Mouse (Mus musculus) heart, postnatal 4 days (tissue): ENCODE data around the gene Sik3. TPM values are rescaled to one million over a fixed set of nuclear protein-coding genes. Genes with fewer than 3 reads are reported as not detected.
A peak's percentile ranks its signal among the peaks of the same experiment; 100 is the strongest.

ENCODE experiments used
- DNase-seq: peaks from one replicate; pipeline ENCODE4 v3.0.0; 2021
- total RNA-seq, 2 experiments: library from RNA; stranded (reverse); gene quantifications; 2 replicates each; pipeline ENCODE4 v1.2.3; 2021

The Sik3 gene
- total RNA-seq, 2 experiments from 2014 or later: 64.6 to 66.9 TPM

DNA sequence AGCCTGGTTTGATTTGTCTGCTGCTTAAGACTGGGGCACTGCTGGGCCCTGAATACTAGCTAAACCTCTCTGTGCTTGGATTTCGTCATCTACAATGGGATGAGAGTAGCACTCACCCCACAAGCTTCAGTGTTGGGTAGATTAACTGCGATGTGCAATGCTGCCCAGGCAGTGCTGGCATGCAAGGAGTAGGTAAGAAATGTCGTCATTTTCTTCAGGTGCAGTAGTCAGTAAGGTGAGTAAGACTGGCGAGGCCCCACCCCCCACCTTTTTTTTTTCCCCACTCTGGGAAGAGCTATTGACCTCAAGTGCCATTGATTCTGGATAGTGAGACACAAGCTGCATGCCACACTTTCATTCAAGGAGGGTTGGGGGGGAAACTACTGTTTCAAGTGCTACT is 3.8 kb downstream of the Sik3 start:
- no peak for DNase-seq

DNA sequence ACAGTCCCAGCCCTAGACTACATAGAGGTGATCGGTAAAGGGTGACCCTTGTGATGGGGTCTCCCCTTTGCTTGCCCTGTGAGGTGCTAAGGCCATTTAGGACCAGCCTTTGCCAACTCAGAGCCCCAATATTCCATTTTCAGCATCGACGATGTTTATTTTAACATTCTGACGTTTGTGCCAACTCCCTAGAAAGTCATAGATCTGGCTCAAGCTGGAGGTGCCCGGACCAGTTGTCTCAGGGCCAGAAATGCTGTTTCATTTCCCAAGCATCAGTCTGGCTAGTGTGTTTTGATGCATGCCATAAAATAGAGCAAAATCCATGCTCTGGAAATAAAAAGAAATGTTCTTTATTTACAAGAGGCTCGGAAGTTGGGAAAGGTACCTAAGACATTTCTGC is 5.7 kb downstream of the Sik3 start:
- DNase-seq: no peak

DNA sequence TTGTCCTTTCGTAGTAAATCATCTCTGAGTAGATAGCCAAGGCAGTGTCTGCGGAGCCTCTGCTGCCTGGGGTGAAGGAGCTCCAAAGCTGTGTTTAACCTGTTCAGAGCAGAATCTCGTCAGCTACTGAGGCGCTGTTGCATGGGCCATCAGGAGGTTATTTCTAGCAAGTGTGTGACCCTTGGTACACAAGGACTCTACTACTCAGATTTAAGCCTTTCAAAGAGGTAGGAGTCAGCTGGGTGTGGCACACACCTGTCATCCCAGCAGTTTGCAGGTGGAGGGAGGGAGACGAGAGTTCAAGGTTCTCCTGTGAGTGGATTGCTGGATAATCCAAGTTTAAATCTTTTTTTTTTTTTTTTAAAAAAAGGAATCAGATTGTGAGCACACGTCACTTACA is 7.4 kb downstream of the Sik3 start:
- DNase-seq: no peak

DNA sequence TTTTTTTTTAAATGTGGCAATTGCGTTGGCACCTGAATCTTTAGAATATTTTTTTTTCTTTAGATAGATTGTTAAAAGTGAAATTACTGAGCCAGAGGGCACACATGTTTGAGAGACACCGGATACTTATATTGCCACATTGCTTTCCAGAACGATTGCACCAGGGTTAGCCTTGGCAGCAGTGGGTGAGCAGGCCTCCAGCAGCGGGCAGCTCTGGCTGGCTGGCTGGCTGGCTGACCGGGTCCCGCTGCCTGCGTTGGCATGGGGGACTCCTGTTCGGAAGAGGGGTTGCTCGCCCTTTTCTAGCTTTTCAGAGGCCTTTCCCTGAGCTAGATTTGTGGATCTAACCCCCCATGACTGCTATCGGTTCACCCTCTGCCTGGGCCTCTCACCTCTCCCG is 11.0 kb downstream of the Sik3 start:
- no peak for DNase-seq

DNA sequence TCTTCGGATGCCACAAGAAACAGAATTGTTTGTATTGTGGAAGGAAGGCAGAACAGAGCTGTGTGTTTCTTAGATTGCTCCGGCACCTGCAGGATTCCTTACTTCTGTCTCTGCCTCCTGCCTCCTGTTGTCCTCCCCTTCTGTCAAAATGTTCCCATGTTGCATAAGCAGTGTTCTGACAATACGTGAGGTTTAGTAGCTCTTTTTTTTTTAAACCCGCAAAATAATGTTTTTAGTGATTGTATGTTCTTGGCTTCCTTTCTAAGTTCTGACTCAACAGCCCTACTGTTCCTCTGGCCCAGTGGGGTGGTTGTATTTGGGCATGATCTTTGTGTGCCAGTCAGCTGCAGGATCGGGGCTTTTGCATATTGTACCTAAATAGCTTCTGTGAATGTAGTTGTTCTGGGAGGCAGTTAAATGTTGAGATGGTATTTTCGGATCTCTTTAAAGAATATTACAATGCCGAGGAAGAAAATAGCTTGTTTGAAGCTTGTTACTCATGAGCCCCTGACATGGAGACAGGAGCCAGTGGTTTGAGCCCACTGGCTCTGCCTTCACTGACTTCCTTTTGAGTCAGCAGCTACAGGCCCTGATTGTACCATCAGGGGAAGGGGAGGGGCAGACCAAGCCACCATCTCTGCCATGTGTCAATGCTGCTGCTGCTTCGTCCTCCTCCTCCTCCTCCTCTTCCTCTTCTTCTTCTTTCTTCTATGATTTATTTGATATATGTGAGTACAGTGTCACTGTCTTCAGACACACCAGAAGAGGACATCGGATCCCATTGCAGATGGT is 13.6 kb downstream of the Sik3 start:
- DNase-seq: no peak

DNA sequence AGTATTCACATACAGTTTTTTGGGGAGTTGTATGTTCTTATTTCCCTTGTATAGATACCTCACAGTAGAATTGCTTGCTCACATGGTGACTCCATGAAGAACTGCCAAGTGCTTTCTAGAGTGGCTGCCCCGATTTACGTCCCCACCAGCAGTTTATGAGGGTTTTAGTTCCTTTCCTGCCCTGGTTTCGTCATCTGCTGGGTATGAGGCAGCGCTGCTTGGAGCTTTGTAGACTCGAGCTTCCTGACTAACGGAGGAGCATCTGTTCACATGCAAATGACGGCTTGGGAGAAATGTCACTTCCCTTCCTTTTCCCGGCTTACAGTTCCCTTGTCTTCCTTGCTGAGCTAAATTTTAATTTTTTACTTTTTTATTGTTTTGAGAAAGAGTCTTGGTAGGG is 15.4 kb downstream of the Sik3 start:
- no peak for DNase-seq

DNA sequence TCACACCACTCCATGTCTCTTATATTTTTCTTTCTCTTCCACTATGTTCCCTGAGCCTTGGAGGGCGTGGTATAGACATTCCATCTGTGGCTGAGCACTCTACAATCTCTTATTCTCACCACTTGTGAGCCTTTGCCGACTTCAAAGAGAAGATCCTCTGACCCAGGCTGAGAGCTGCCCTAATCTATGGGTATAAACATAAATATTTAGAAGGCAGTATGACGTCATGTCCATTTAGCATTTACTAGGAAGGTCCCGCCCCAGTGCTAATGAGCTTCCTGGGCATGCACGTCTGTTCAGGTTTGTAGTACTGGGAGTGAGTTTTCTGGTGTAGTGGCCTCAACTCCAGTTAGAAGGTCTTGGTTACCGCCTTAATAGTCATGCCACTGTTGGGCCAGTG is 16.9 kb downstream of the Sik3 start:
- DNase-seq: no peak

DNA sequence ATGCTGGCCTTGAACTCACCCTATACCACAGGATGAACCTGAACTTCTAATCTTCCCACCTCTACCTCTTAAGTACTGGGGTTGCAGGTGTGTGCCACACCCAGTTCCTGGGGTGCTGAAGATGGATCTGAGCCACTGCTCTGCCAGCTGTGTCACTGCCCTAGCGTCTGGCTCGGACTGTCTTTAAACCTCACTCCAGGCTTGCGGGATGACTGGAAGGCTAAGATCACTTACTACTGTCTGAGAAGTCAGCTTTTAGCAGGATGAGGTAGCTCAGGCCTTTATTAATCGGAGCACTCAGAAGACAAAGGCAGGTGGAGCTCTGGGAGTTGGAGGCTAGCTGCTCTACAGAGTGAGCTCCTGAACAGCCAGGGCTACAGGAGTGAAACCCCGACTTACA is 17.6 kb downstream of the Sik3 start:
- DNase-seq: no peak

DNA sequence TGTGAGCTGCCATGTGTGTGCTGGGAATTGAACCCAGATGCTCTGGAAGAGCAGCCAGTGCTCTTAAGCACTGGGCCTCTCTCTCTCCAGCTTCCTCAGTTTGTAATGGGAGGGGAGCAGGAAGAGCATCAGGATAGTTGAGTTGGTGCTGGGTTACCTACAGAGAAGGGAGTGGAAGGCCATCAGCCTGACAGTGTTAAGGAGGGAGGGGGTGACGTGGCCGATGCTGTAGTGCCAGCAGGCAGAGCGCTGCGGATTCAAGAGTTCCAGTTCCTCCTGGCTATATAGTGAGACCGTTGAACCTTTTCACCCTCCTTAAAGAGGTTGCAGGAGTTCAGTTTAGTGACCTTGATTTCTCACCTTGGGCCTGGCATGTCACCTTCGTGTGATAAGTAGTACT is 18.3 kb downstream of the Sik3 start:
- no peak for DNase-seq

DNA sequence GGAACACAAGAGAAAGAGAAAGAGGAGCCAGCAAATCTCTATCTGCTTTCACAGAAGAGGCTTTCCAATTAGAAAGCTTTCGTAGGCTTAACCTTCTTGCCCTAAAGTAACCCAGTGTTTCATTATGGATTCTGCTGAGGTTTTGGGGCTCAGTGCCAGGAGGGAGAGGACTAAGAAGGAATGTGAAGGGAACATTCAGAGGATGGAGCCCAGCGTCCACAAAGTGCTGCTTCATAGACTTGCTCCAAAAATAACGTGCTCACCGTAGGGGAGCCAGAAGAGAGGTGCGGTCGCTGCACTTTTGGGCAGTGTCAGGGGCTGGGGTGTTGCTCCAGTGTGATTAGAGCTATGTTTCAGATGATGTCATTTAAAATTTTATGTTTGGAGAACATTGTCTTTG is 19.6 kb downstream of the Sik3 start:
- peak; percentile 69 for DNase-seq

DNA sequence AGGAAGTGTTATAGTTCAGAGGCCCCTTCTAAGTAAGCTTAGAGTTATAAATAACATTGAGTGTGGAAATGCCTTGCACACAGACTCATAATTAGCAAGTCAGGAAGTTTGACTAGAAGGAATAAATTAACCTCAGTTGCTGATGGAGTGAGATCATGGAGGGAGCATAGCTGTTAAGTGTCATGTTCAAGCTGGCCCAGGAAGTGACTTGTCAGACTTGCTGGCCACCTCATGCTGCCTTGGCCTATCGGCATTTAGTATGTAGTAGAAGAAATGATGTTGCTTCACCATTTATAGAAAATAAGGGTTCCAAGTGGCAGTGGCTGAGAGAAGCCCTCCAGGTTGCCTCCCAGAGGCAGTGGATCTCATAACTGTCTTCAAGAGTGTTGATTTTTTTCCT is 20.4 kb downstream of the Sik3 start:
- DNase-seq: no peak

DNA sequence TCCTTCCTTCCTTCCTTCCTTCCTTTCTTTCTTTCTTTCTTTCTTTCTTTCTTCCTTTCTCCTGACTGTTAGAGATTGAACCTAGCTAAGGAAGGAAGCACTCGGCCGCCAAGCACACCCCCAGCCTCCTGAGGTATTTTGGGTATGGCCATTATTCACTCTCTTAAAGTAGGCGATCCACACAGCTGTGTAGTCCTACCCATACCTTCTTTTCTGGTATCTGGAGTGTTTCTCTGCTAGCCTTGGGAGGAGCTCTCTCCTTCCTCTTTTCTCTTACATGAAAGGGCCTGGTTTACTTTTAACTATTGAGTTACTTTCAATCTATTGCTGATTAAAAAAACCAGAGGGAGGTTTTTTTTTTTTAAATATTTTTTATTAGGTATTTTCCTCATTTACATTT is 21.2 kb downstream of the Sik3 start:
- no peak for DNase-seq

DNA sequence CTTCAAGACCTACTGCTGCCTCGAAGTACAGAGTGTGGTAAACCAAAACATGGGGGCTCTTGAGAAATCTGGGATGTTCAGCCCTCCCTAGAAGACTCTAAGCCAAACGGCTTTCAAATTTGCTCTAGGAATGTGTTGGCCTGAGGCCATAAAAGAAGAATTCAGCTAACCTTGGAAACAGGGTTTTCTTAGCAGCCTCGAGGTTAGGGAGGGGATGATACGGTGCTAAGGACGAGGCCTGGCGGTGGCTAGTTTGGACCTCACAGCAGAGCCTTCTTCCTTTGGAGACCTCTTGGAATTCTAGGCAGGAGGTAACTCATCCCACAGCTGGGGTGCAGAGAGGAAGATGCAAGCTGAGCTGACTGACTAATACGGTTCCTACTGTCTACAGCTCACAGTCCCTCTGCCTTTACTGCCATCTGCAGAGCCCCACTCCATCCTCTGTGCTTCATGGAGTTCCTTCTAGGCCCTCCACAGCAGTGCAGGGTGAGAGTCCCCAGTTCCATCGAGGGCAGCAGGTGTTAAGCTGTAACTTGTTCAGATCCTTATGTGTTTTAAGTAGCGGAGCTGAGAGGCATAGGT is 22.8 kb downstream of the Sik3 start:
- no peak for DNase-seq

DNA sequence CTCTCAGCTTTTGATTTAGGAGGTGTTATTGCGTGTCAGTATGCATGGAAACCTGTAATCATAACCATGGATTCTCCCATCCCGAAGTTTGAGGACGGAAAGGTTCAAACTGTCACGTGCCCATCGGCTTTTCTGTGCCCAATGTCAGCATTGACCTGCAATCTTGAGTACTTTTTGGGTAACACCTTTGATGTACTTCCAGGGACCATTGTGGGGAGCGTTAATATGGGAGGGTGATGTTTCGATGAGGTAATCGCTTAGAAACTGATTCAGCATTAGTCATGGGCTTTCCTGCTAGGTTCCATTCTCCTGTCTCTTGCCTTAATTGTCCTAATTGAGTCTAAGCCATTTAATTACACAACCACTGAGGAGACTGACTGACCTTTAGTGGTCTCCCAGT is 24.3 kb downstream of the Sik3 start:
- no peak for DNase-seq

DNA sequence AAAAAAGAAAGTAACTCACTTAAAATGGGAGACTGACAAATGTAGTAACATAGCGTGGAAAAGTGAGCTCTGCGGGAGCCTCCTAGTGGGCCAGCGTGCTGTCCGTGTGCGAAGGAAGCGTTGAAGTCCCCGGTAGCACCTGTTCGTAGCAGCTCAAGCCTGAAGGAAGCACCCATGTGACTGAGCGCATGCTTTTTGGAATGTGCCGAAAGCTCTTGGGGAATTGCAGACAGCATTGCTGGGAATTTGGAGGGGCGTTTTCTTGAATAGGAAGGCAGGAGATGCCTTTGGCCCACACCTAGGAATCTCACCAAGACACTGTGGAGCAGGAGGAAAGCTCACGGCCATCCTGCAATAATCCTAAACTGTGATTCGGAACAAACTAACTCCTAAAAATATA is 26.2 kb downstream of the Sik3 start:
- DNase-seq: no peak

DNA sequence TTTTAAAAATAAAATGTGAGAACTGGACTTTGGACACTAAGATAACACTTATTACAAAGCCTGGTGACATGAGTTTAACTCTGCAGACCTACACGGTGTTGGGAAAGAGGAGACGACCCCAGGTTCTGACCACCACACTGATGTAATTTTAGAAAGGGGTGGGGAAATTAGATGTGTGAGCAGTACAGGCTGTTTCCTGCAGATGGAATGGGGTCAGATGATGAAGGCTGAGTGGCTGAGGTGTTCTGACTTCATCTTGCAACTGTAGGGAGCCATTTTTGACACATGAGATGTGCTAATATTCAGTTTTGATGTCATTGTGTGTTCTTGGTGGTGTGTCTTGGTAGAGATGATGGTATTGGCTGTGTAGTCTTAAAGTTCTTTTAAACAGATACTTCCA is 28.6 kb downstream of the Sik3 start:
- DNase-seq: no peak

DNA sequence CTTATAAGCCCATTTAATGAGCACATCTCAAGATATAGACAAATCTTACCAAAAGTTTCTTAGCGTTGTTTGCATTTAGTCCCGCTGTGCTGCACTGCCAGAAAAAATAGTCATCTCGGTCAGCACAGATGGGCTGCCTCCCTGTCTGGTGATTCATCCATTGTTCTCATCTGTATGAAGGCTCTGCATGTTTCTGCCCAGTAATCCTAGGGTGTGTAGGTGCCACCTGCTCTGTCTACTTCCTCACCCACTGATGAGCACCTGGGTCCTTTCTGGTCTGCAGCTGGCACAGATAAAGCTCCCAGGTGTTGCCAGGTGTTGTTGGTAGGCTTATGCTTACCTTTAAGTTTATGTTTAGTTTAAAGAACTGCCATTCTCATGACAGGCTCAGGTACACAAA is 29.8 kb downstream of the Sik3 start:
- DNase-seq: no peak

DNA sequence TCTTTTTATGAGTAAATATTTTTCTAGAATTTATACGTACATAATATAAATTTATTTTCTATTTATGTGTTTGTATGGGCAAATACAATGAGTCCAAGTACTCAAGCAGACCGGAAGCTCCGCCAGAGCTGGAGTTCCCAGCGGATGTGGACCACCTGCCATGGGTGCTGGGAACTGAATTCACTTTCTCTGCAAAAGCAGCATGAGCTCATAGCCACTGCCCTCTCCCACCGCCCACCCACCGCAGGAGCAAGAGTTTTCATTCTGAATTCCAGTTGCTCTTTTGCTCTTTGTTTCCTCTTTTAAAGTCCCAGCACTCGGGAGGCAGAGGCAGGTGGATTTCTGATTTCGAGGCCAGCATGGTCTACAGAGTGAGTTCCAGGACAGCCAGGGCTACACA is 31.0 kb downstream of the Sik3 start:
- DNase-seq: no peak

DNA sequence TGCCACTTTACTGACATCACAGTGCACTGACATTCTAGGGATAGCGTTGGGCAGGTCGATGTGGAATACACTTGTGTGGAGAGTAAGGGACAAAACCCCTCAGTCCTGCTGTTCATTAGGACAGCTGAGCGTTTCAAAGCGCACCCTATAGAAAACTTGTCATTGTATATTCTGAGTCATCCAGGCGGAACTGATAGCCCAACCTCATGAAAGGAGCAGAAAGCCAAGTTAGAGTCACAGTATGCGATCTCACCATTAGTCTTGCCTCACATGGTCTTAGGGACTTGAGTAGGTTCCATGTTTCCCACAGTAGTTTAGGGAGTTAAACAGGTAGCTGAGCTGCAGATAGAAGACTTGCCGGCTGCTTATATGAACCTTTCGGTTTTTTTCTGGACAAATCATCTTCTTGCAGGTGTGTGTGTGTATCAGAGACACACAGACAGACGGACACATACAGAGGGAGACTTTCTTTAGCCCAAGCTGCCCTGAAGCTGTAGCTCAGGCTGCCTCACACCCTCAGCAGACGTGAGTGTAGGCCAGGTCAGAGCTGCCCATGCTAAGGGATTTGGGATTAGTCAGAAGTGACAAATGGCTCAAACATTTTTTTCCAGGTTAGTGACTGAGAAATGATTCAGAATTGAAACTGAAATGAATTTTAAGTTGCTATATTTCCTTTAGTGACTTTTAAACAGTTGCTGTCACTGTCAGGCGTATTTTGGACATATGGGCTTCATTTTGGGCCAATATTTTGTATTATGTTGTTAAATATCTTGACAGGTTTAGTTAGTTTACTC is 34.3 kb downstream of the Sik3 start:
- DNase-seq: no peak

DNA sequence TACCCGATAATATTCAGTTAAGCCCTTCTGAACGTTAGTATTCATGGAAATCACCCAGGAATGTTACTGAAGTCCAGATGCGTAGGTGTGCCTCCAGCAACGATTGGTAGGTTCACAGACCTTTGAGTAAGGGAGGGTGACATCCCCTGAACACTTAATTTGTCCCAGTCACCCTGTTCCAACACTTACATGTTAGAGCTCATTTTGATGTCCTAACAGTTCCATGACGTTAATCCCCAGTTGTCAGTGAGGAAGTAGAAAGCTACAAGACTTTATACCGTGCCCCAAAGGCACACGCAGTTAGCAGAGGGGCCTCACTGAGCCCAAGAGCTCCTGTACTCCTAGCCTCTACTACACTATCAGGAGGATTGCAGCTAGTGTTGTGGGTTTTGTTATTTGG is 36.9 kb downstream of the Sik3 start:
- DNase-seq: no peak

DNA sequence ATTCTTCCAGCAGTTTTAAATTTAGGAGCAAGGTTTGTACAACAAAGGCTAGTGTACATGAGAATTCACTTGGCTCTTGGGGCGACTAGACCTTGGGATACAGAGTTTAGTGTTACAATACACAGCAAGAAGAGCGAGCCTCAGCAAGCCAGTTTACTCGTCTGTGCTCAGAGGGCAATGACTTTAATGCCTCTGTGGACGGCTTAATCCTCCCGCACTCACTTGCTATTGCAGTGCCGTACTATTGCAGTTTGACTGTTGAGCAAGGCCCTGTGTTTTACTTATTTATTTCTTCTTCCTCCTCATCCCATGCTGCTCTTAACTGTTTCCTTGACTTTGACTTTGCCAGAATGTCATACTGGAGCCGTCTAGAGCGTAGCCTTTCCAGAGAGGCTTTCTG is 37.6 kb downstream of the Sik3 start:
- no peak for DNase-seq

DNA sequence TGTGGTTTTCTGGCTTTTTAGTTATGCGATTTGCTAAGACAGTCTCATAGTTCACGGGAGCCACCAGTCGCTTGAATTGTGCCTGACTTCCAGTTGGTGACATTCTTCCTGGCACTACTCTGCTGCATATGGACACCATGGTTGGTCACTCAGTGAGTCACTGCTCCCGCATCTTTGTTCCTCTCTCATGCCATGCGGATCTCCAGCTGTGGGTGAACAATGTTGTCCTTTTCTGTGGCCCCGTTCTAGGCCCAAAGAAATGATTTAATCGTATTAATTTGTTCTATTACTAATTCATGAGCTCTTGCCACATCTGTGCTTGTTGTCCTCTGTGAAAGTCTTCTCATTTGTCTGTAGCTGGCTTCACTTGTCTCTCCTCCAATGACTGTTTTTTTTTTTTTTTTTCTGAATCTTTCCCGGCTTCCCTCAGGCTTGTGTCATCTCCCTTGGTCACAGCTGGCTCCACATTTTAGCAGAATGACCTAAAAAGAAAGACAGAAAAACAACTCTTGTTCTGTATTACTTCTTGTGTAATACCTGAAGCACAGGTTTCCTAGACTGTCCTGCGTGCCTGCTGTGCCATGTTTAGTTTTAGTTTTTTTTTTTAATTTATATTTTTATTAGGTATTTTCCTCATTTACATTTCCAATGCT is 40.5 kb downstream of the Sik3 start:
- DNase-seq: no peak

DNA sequence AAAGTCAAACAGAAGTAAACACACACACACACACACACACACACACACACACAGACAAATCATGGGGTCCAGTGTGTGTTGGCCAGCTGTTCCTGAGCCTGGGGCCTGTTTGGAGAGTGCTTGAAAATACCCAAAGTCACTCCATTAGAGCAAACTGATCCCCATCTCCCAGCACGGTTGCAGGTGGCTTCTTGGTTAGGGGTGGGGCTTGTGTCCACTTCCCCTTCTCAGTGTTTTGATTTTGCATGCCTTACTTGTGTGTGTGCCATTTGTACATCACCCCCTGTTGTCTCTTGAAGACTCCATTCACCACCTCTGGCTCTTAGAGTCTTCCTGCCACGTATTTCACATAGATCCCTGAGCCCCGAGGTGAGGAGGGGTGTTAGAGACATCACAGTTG is 45.4 kb downstream of the Sik3 start:
- no peak for DNase-seq
